Comparison of ENCODE assay signal across 9 mouse cellular contexts in genomic region chr4:45789263-45789958, GRCm38 (mm10). TPM values are rescaled to one million over a fixed set of nuclear protein-coding genes. Genes with fewer than 3 reads are reported as not detected.
DNase-seq lines count a peak whose midpoint lies in the region; ATAC-seq and TF ChIP-seq lines count a peak whose summit lies in the region.
"Had no signal": no experiment of that assay in that cellular context is flagged by ENCODE, and none has a peak within 500 bp of the region (broad histone marks: within the 10 kb centered on the region; RNA-seq: fewer than 3 reads in every experiment).

No protein-coding gene starts in this region.

- no peak for TF ChIP-seq CTCF in bone marrow, adult 2 months (IDR thresholded peaks at IDR 0.05; ENCODE audit: control insufficient read depth, insufficient read depth, low read length)

- peak overlapping the region; percentile 65 for H3K27ac ChIP-seq in bone marrow, adult 2 months (ENCODE audit: control insufficient read depth, insufficient read depth, low read depth, low read length, poor library complexity)
- peak overlapping the region; percentile 63 for H3K27ac ChIP-seq in liver, embryonic 16.5 days (ENCODE audit: low read length)
- H3K27ac ChIP-seq: limb, embryonic 12.5 days had no signal

- H3K4me3 ChIP-seq in bone marrow, adult 2 months (replicated peaks; ENCODE audit: control insufficient read depth, low read depth, low read length), result no peak overlapping the region
- H3K4me3 ChIP-seq in liver, embryonic 16.5 days (ENCODE audit: low read depth, low read length), result no peak overlapping the region
- H3K4me3 ChIP-seq: limb, embryonic 12.5 days had no signal

- H3K27me3 ChIP-seq in liver, embryonic 16.5 days (ENCODE audit: control insufficient read depth, insufficient read depth, low read depth, low read length), result no peaks in the 10 kb centered on the region

- H3K9me3 ChIP-seq in liver, embryonic 16.5 days (replicated peaks; ENCODE audit: control insufficient read depth, low read length), result no peaks in the 10 kb centered on the region
- H3K9me3 ChIP-seq: limb, embryonic 12.5 days had no signal

- DNase-seq in cerebellum, adult 11 months, result peak; percentile 62
- peak; percentile 22 to 43 for DNase-seq in heart, adult 18-20 months
- DNase-seq in kidney, postnatal 36 days, result peak; percentile 25 to 30
- no peak for DNase-seq in adrenal gland, adult 18-20 months (ENCODE audit: low spot score in 2 of 2)
- DNase-seq in lung, postnatal 25 days (ENCODE audit: low spot score), result no peak

- H3K4me1 ChIP-seq in bone marrow, adult 2 months (ENCODE audit: control insufficient read depth, insufficient read depth, low read length), result peaks cover 1% of the 10 kb centered on the region
- H3K4me1 ChIP-seq in liver, embryonic 16.5 days (ENCODE audit: control insufficient read depth, low read depth, low read length), result peaks cover 16% of the 10 kb centered on the region

- WGBS in bone marrow, adult 2 months, result 51% methylated on average over 13 of the region's 13 CpGs
- WGBS in liver, embryonic 16.5 days (ENCODE audit: insufficient replicate concordance), result 45% methylated on average over 13 of the region's 13 CpGs

- H3K9ac ChIP-seq in liver, embryonic 16.5 days (ENCODE audit: low read depth, low read length), result no peak overlapping the region
- H3K9ac ChIP-seq: limb, embryonic 12.5 days had no signal

- ATAC-seq in liver, embryonic 16.5 days (ENCODE audit: low read depth), result peak; percentile 94

- no peak for TF ChIP-seq POLR2A in bone marrow, adult 2 months (IDR thresholded peaks at IDR 0.05; ENCODE audit: borderline replicate concordance, control insufficient read depth, low read depth, low read length)

- no peak overlapping the region for H3K4me2 ChIP-seq in liver, embryonic 16.5 days (ENCODE audit: low read depth, low read length)
- H3K4me2 ChIP-seq: limb, embryonic 12.5 days had no signal

- no peaks in the 10 kb centered on the region for H3K36me3 ChIP-seq in liver, embryonic 16.5 days (ENCODE audit: control insufficient read depth, insufficient read depth)
- H3K36me3 ChIP-seq: limb, embryonic 12.5 days had no signal

RNA-seq across cellular contexts. Expression of gene Aldh1b1, which starts 9.4 kb away (rescaled TPM):
- polyA plus RNA-seq in bone marrow, adult 2 months (2011; ENCODE audit: insufficient read depth, insufficient read length, low replicate concordance, missing spikeins), result 2.3 and 13.1 TPM in 2 replicates
- 10 to 100 TPM; 12.6 to 14.6 TPM for total RNA-seq in heart, adult 18-20 months (2021)
- polyA plus RNA-seq in liver, embryonic 16.5 days (2015; fragmentation: Nextera tagmentation; extraction: Ambion mirVana), result 103 and 114 TPM in 2 replicates
- 10 to 100 TPM; 15.3 to 31.9 TPM for total RNA-seq in adrenal gland, adult 18-20 months (2021)

RNA-seq across cellular contexts. Expression of gene Igfbpl1, which starts 37.3 kb away (rescaled TPM):
- polyA plus RNA-seq in bone marrow, adult 2 months (2011; ENCODE audit: insufficient read depth, insufficient read length, low replicate concordance, missing spikeins), result 1.6 TPM in 1 of 2 replicates, not detected in the other
- under 1 TPM; 0.23 to 0.30 TPM for total RNA-seq in heart, adult 18-20 months (2021)
- not detected in 2 replicates for polyA plus RNA-seq in liver, embryonic 16.5 days (2015; fragmentation: Nextera tagmentation; extraction: Ambion mirVana)
- total RNA-seq in adrenal gland, adult 18-20 months (2021), result under 1 TPM in 1 of 2 experiments, not detected in 1; 0.13 TPM
- polyA plus RNA-seq: spleen, adult 2 months had no signal

RNA-seq across cellular contexts. Expression of gene Stra6l, which starts 59.1 kb away (rescaled TPM):
- not detected in 2 replicates for polyA plus RNA-seq in bone marrow, adult 2 months (2011; ENCODE audit: insufficient read depth, insufficient read length, low replicate concordance, missing spikeins)
- total RNA-seq in heart, adult 18-20 months (2021), result not detected
- 8.2 and 9.4 TPM in 2 replicates for polyA plus RNA-seq in liver, embryonic 16.5 days (2015; fragmentation: Nextera tagmentation; extraction: Ambion mirVana)
- under 1 TPM; 0.19 to 0.96 TPM for total RNA-seq in adrenal gland, adult 18-20 months (2021)

Comparison
In these comparisons a context has a peak if more than half of its experiments do, and no peak if none do; other contexts are left out.
1. DNase-seq: peak in cerebellum, adult 11 months (single experiment), heart, adult 18-20 months (2 of 2) and kidney, postnatal 36 days (2 of 2); none in adrenal gland, adult 18-20 months (0 of 2) and lung, postnatal 25 days (single experiment).